Mouse (Mus musculus) kidney, embryonic 14.5 days (tissue): Measurements from ENCODE around the gene Ubxn6. TPM values are rescaled to one million over a fixed set of nuclear protein-coding genes. Genes with fewer than 3 reads are reported as not detected.
"Not testable (repeated sequence)": the region's sequence is repeated elsewhere in the genome, so short reads cannot be mapped to it uniquely, and the experiment has no call there.

Source experiments
- ATAC-seq: fragments of 200-750 bp; cut with Nextera tagmentation; 2 replicates; pipeline ENCODE4 v1.8.0; 2017; ENCODE audit warnings: moderate number of reproducible peaks, mild to moderate bottlenecking, moderate TSS enrichment, moderate library complexity; ENCODE audit not compliant: low FRiP score, low TSS enrichment
- H3K27ac ChIP-seq: fragments of 300-500 bp; sonication (generic); 2 replicates; pipeline ENCODE4 v1.5.1; 2014; ENCODE audit warnings: low read depth, mild to moderate bottlenecking, low read length, moderate library complexity, mixed read lengths
- H3K27me3 ChIP-seq: fragments of 300-500 bp; sonication (generic); 2 replicates; pipeline ENCODE4 v1.6.1; 2014; ENCODE audit warnings: mild to moderate bottlenecking, low read length; ENCODE audit not compliant: control insufficient read depth, insufficient read depth
- H3K36me3 ChIP-seq: fragments of 300-500 bp; sonication (generic); 2 replicates; pipeline ENCODE4 v1.6.1; 2014; ENCODE audit warnings: low read length, mixed read lengths; ENCODE audit not compliant: control insufficient read depth, insufficient read depth
- H3K4me1 ChIP-seq: fragments of 300-500 bp; sonication (generic); 2 replicates; pipeline ENCODE4 v1.6.1; 2014; ENCODE audit warnings: low read length, mixed read lengths; ENCODE audit not compliant: control insufficient read depth, insufficient read depth
- H3K4me2 ChIP-seq: fragments of 300-500 bp; sonication (generic); replicated peaks from 2 replicates; pipeline ENCODE4 v1.6.1; 2014; ENCODE audit warnings: low read depth, mild to moderate bottlenecking, low read length
- H3K4me3 ChIP-seq: fragments of 300-500 bp; sonication (generic); 2 replicates; pipeline ENCODE4 v1.5.1; 2014; ENCODE audit warnings: mild to moderate bottlenecking, low read length
- H3K9ac ChIP-seq: fragments of 300-500 bp; sonication (generic); 2 replicates; pipeline ENCODE4 v1.6.1; 2014; ENCODE audit warnings: low read depth, mild to moderate bottlenecking, low read length, moderate library complexity
- H3K9me3 ChIP-seq: fragments of 300-500 bp; sonication (generic); 2 replicates; pipeline ENCODE4 v1.6.1; 2016; ENCODE audit warnings: low read length; ENCODE audit not compliant: control insufficient read depth
- WGBS: fragments of 180-500 bp; shearing (Covaris S2); extraction: QIAGEN DNeasy Blood & Tissue Kit; methylation state at CpG from one replicate; pipeline ENCODE4 v1.1.7; 2014; 5-methylcytosine and 5-hydroxymethylcytosine counted together
- polyA plus RNA-seq: library from polyadenylated mRNA; unstranded; fragments of >200 nt; fragmentation: Nextera tagmentation; extraction: Ambion mirVana; gene quantifications from 2 replicates; pipeline ENCODE4 v1.2.1, GENCODE M21; 2014

Ubxn6 gene
- polyA plus RNA-seq, 1 experiment from 2014 or later = 42.8 TPM

DNA sequence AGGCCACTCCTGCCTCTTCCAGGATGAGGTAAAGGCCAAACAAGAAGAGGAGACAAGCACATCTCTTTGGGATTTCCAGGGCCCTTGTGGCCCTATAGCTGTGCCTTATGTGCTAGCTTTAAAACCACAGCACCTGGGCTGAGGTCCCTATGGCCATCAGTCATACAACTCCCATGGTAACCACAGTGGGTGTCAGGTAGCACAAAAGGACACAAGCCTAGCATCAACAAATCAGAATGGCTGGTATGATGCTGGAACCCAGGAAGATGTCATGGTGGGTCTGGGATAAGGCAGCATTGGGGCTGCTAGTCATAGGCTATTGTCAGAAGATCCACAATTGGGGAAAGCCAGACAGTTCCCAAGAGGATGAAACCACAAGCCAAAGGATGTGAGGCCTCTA, 3.7 kb downstream of the Ubxn6 start:
- Histone ChIP-seq H3K4me3 (no peak overlapping the region), H3K9ac (no peak overlapping the region), H3K27me3 (no peaks in the 10 kb centered on the region), H3K4me1 (peaks cover 10% of the 10 kb centered on the region), H3K27ac (no peak overlapping the region), H3K9me3 (no peaks in the 10 kb centered on the region), H3K4me2 (no peak overlapping the region), H3K36me3 (peaks cover 68% of the 10 kb centered on the region)
- ATAC-seq = no peak

GRCm38 (mm10) chr17:56069066-56069465, 5.8 kb downstream of the Ubxn6 start:
- H3K4me2 ChIP-seq = no peak overlapping the region
- peaks cover 88% of the 10 kb centered on the region for H3K36me3 ChIP-seq
- H3K27me3 ChIP-seq = no peaks in the 10 kb centered on the region
- no peak overlapping the region for H3K4me3 ChIP-seq
- no peak for ATAC-seq
- peaks cover 3% of the 10 kb centered on the region for H3K4me1 ChIP-seq
- no peaks in the 10 kb centered on the region for H3K9me3 ChIP-seq
- H3K27ac ChIP-seq = no peak overlapping the region
- 97% methylated on average over 14 of the region's 14 CpGs for WGBS
- H3K9ac ChIP-seq = no peak overlapping the region

DNA sequence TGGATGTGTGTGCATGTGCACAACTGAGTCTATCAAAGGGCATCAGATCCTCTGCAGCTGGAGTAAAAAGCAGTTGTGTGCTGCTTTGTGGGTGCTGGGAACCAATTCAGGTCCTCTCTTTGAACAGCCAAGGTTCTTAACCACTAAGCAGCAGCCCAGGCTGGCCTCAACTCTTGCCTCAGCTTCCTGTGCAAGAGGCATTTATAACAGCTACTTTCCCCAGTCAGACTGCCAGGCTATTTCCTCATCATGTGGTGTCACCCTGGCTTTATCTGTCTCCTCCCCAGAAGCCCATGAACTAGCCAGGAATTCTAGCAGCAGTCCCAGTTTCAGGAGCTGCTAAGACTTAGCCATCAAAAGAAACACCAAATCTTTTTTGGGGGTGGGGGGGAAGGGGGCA, 8.4 kb downstream of the Ubxn6 start:
- H3K4me1 ChIP-seq = no peaks in the 10 kb centered on the region
- no peaks in the 10 kb centered on the region for H3K27me3 ChIP-seq
- H3K27ac ChIP-seq = no peak overlapping the region
- H3K4me3 ChIP-seq = no peak overlapping the region
- H3K4me2 ChIP-seq = no peak overlapping the region
- H3K9ac ChIP-seq = no peak overlapping the region
- ATAC-seq = no peak
- peaks cover 100% of the 10 kb centered on the region for H3K36me3 ChIP-seq
- H3K9me3 ChIP-seq = no peaks in the 10 kb centered on the region

DNA sequence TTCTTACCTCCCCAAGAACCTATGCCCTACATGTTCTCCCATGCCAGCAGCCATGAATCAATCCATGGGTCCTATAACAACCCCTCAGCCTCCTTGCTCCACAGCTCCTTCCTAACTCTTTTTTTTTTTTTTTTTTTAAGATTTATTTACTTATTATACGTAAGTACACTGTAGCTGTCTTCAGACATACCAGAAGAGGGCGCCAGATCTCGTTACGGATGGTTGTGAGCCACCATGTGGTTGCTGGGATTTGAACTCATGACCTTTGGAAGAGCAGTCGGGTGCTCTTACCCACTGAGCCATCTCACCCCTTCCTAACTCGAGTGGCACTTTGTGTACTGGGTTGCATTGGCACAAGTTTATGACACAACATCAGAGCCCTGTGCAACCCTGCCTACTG, 9.1 kb downstream of the Ubxn6 start:
- not testable (repeated sequence) for H3K27me3 ChIP-seq, H3K4me1 ChIP-seq, H3K4me2 ChIP-seq, H3K9ac ChIP-seq, H3K27ac ChIP-seq, H3K4me3 ChIP-seq, ATAC-seq, H3K9me3 ChIP-seq
- peaks cover 100% of the 10 kb centered on the region for H3K36me3 ChIP-seq
- 86% methylated on average over 6 of the region's 6 CpGs for WGBS

DNA sequence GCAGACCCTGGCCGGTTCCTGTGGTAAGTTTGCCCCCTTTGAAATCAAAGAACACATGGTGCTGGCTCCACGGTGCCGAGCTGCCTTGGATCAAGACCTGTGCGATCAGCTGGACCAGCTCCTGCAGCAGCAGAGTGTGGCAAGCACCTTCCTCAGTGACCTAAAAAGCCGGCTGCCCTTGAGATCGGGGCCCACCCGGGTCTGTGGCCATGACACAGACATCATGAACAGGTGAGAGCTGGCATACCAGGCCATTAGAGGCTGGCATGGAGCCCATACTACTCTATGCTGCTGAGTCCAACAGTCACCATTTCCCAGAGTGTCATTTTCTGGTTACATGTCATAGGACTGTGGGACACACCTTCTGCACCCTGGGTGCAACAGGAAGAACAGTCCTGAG, 12.7 kb downstream of the Ubxn6 start:
- Histone ChIP-seq H3K4me2 (no peak overlapping the region), H3K27ac (no peak overlapping the region), H3K4me3 (no peak overlapping the region), H3K27me3 (no peaks in the 10 kb centered on the region), H3K36me3 (peaks cover 99% of the 10 kb centered on the region), H3K9me3 (no peaks in the 10 kb centered on the region), H3K9ac (no peak overlapping the region), H3K4me1 (no peaks in the 10 kb centered on the region)
- ATAC-seq = no peak
- WGBS = 96% methylated on average over 7 of the region's 7 CpGs

GRCm38 (mm10) chr17:56057381-56058120, 17.3 kb downstream of the Ubxn6 start:
- ATAC-seq = no peak

DNA sequence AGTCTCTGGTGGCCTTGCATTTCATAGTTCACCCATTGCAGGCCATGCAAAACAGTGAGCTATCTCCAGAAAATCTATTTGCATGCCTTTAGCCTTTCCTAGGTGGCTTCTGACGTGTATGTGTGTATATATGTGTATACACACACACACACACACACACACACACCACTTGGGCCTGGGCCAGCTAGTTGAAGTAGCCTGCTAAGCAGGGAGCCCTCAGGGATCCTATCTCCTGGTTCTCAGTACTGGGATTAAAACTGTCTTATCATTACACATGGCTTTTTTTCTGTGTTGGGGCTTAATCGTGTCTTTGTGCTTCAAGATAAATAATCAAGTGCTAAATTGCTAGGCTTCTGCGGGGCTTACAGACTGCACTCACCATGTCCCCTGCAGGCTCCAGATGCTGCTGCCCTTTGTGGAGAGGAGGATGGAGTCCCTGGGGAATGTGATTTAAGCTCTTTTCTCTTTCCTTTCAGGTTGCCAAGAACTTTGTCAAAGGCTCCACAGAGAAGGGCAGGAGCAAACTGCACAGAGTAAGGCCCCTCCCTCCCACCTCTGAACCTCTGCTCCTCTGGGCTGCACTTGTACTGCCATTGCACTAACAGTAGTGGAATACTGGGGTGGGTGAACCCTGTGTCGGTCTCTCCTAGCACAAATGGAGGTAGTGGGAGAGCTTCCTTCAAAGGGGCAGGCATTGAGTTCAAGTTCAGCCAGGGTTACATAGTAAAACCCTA, 18.7 kb downstream of the Ubxn6 start:
- no peaks in the 10 kb centered on the region for H3K9me3 ChIP-seq
- H3K4me3 ChIP-seq = no peak overlapping the region
- H3K27me3 ChIP-seq = no peaks in the 10 kb centered on the region
- no peak for ATAC-seq
- H3K4me1 ChIP-seq = no peaks in the 10 kb centered on the region
- 90% methylated on average over 4 of the region's 4 CpGs for WGBS
- no peak overlapping the region for H3K27ac ChIP-seq
- no peak overlapping the region for H3K4me2 ChIP-seq
- peaks cover 66% of the 10 kb centered on the region for H3K36me3 ChIP-seq
- H3K9ac ChIP-seq = no peak overlapping the region

More at GRCm38 (mm10) chr17:56057381-56058120, 17.3 kb downstream of the Ubxn6 start:
- Histone ChIP-seq H3K9ac (no peak overlapping the region), H3K4me2 (no peak overlapping the region), H3K9me3 (no peaks in the 10 kb centered on the region), H3K36me3 (peaks cover 71% of the 10 kb centered on the region), H3K4me1 (no peaks in the 10 kb centered on the region), H3K27me3 (no peaks in the 10 kb centered on the region), H3K27ac (no peak overlapping the region), H3K4me3 (no peak overlapping the region)
- 87% methylated on average over 11 of the region's 11 CpGs for WGBS

- Histone ChIP-seq H3K36me3 (peaks cover 64% of the 10 kb centered on the region), H3K4me3 (no peak overlapping the region), H3K9ac (no peak overlapping the region), H3K4me1 (no peaks in the 10 kb centered on the region), H3K27ac (no peak overlapping the region), H3K4me2 (no peak overlapping the region), H3K27me3 (no peaks in the 10 kb centered on the region), H3K9me3 (no peaks in the 10 kb centered on the region)
- ATAC-seq = no peak
Observed at GRCm38 (mm10) chr17:56054938-56055337, 19.9 kb downstream of the Ubxn6 start.

GRCm38 (mm10) chr17:56051369-56051768, 23.5 kb downstream of the Ubxn6 start:
- Histone ChIP-seq H3K4me2 (no peak overlapping the region), H3K4me1 (no peaks in the 10 kb centered on the region), H3K4me3 (no peak overlapping the region), H3K9ac (no peak overlapping the region), H3K27ac (no peak overlapping the region), H3K9me3 (no peaks in the 10 kb centered on the region), H3K27me3 (no peaks in the 10 kb centered on the region), H3K36me3 (peaks cover 64% of the 10 kb centered on the region)
- no peak for ATAC-seq
- 93% methylated on average over 5 of the region's 5 CpGs for WGBS
